Mouse (Mus musculus) spleen, adult 2 months (tissue): ENCODE results near the gene Ctnnd2. TPM values are rescaled to one million over a fixed set of nuclear protein-coding genes. Genes with fewer than 3 reads are reported as not detected.

Experiments used
- DNase-seq, 2 experiments: peaks; one replicate each; pipeline versions ENCODE4 v3.0.0 to v3.0.0-alpha.2; 2012 to 2021; ENCODE audit warnings: low spot score in 2 of 2, low read depth in 1 of 2
- H3K27ac ChIP-seq: fragments of 200-500 bp; 2 replicates; pipeline ENCODE4 v1.5.1; 2012; ENCODE audit warnings: low read length, inconsistent platforms; ENCODE audit not compliant: insufficient read depth
- H3K27me3 ChIP-seq: fragments of 200-500 bp; 2 replicates; pipeline ENCODE4 v1.6.1; 2012; ENCODE audit warnings: mild to moderate bottlenecking, moderate library complexity, low read length, inconsistent platforms; ENCODE audit not compliant: control insufficient read depth, insufficient read depth
- H3K36me3 ChIP-seq: fragments of 200-500 bp; 2 replicates; pipeline ENCODE4 v1.6.1; 2012; ENCODE audit warnings: mild to moderate bottlenecking, low read length, inconsistent platforms; ENCODE audit not compliant: control insufficient read depth, insufficient read depth
- H3K4me1 ChIP-seq: fragments of 200-500 bp; 2 replicates; pipeline ENCODE4 v1.6.1; 2011; ENCODE audit warnings: inconsistent platforms; ENCODE audit not compliant: control insufficient read depth, insufficient read depth, insufficient read length
- H3K4me3 ChIP-seq: fragments of 200-500 bp; 2 replicates; pipeline ENCODE4 v1.5.1; 2011; ENCODE audit warnings: mild to moderate bottlenecking, inconsistent platforms; ENCODE audit not compliant: insufficient read depth, insufficient read length; ENCODE audit errors: extremely low read depth
- CTCF ChIP-seq: fragments of 200-500 bp; IDR thresholded peaks from 2 replicates; pipeline ENCODE4 v1.5.1; 2011; ENCODE audit warnings: mild to moderate bottlenecking, inconsistent platforms; ENCODE audit not compliant: insufficient read depth, insufficient read length, insufficient replicate concordance; ENCODE audit errors: extremely low read depth
- POLR2A ChIP-seq: fragments of 200-500 bp; IDR thresholded peaks from 2 replicates; pipeline ENCODE4 v1.6.1; 2011; ENCODE audit warnings: low read depth, low read length, inconsistent platforms
- WGBS: fragments of 180-500 bp; shearing (Covaris S2); methylation state at CpG from one replicate; pipeline ENCODE4 v1.1.7; 2018; 5-methylcytosine and 5-hydroxymethylcytosine counted together
- polyA plus RNA-seq: library from polyadenylated mRNA; depleted of rRNA; stranded (reverse); fragments of >200 nt; gene quantifications from 2 replicates; pipeline ENCODE4 v1.2.3, GENCODE M21; 2012

Gene Ctnnd2
- polyA plus RNA-seq, 1 experiment, result 1.2 TPM

DNA sequence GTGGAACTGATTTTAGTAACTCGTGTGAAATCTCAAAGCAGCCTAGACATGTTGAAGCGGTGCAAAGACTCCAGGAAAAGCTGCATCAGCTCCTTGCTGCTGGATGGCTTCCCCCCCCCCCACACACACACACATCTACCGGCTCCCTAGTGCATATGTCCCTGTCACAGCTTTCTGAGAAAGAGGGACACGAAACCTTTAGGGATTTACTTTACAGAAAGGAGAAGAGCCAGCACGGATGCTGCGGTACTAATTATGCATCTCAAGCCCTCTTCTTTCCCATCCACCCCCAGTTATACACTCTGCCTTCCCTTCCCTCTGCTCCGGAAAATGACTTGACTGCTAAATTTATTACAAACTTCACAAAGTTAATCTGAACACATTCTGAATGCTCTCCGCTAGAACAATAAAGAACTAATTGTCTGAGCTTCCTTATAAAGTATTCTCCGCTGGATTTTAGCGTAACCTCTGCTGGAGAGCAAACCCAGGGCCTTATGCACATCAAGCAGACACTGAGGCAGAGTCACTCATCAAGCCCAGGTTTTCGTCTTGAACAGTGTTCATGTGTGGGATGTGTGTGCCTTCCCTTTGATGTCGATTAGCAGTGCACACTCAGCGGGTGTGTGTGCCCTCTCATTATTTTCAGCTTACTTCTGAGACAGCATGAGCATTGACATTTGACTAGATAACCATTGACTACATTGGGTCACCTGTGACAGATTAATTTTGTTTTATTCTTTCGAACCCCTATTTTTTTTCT lies 510.1 kb downstream of the Ctnnd2 start:
- WGBS, result 89% methylated on average over 14 of the region's 14 CpGs
- H3K27me3 ChIP-seq, result no peaks in the 10 kb centered on the region
- no peak for DNase-seq
- H3K36me3 ChIP-seq, result no peaks in the 10 kb centered on the region
- TF ChIP-seq CTCF, result no peak
- no peak for TF ChIP-seq POLR2A
- no peak overlapping the region for H3K4me3 ChIP-seq
- no peak overlapping the region for H3K27ac ChIP-seq
- no peaks in the 10 kb centered on the region for H3K4me1 ChIP-seq

DNA sequence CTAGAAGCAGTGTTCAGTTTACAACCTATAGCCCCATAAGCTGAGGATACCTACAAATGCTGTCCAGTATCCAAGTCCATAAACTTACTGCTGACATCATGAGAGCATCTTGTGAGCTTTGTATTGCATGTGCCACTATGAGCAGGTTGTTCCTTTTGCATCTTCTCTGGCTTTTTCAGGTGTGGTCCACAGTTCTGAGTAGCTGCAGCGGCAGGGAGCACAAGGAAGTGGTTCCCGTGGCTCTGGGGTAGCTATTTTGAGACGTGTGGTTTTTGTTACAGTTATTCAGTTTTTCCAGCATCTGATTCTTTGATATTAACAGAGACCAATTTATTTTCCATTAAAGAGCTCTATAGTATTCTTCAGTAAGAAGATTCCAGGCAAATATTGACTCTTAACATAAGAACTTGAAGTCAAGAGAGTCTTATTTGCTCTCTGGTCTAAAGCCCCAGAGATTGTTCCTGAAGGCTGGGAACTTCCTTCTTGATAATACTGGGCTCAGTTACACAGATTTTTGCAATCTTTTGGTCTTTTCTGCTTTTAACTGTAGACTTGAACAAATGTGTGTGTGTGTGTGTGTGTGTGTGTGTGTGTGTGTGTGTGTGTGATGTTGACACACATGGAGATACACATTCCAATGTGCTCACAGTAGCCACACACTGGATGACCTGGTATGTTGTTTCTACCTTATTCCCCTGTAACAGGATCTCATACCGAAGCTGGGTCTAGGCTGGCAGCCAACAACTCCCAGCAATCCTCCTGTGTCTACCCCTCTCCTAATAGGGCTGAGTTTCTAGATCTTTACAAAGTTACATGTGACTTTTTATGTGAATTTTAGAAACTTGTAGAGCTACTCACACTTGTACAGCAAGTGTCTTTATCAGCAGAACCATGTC lies 514.1 kb downstream of the Ctnnd2 start:
- Histone ChIP-seq H3K27me3 (no peaks in the 10 kb centered on the region), H3K27ac (no peak overlapping the region), H3K4me1 (no peaks in the 10 kb centered on the region), H3K4me3 (no peak overlapping the region), H3K36me3 (no peaks in the 10 kb centered on the region)
- WGBS, result 17% methylated on average over 4 of the region's 4 CpGs
- TF ChIP-seq POLR2A (no peak), CTCF (no peak)
- DNase-seq, result no peak

DNA sequence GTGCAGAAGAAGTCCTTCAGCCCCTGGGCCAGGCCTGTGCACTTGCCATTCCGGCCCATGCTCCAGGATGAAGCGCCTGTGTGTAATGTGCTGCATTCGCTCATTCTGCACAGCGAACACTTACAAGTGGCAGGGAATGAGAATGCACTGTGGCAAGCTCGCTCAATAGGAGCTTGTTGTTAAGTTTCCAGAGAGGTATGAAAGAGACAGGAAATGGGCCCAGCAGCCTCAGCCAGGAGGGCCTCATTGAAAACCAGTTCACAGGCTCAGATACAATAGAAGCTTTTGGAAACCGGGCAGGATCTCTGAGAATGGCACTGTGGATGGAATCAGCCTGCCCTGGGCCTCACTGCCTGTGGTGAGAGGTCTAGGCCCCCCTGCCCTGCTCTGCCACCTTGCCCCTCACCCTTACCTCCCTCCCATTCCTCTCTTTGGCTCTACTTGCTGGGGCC lies 521.4 kb downstream of the Ctnnd2 start:
- WGBS, result 81% methylated on average over 6 of the region's 6 CpGs
- Histone ChIP-seq H3K27ac (no peak overlapping the region), H3K4me1 (no peaks in the 10 kb centered on the region), H3K4me3 (no peak overlapping the region), H3K27me3 (no peaks in the 10 kb centered on the region), H3K36me3 (no peaks in the 10 kb centered on the region)
- no peak for TF ChIP-seq CTCF
- TF ChIP-seq POLR2A, result no peak
- no peak for DNase-seq

DNA sequence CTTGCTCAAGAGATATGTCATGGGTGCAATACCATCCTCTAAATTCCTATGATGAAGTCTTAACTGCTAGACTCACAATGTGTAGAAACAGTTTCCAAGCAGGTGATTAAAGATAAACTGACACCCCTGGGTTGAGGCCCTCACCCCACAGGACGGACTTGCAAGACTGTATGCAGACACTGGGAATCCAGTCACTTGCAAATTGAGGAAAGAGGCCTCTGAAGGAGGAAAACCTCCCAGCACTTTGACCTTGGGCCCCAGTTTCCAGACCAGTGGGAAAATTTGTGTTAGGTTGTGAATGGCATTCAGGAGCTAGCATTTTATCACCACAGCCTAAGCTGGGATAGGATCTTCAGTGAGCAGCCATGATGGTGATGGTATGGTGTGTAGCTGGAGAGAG lies 521.9 kb downstream of the Ctnnd2 start:
- Histone ChIP-seq H3K4me3 (no peak overlapping the region), H3K36me3 (no peaks in the 10 kb centered on the region), H3K27me3 (no peaks in the 10 kb centered on the region), H3K4me1 (no peaks in the 10 kb centered on the region), H3K27ac (no peak overlapping the region)
- 90% methylated on average over 1 of the region's 1 CpGs for WGBS
- TF ChIP-seq CTCF (no peak), POLR2A (no peak)
- DNase-seq, result no peak

DNA sequence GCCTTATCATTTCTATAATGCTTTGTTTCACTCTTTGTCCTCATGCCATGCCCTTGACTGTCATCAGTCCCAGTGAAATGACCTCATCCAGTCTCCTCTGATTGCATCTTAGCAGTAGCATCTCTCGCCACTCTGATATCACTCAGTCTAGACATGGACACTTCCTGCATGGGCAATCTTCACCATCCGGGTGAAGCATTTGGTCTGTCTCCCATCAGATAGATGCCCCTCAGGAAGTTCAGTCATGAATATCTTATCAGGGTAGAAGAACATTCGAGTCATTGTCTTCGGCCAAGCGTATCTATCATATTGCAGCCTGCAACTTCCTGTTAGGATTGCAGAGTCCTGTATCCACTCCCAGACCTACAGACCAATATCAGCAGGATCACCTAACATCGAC lies 523.5 kb downstream of the Ctnnd2 start:
- no peak for DNase-seq
- H3K27ac ChIP-seq, result no peak overlapping the region
- no peak for TF ChIP-seq CTCF
- no peak for TF ChIP-seq POLR2A
- no peaks in the 10 kb centered on the region for H3K4me1 ChIP-seq
- 82% methylated on average over 6 of the region's 6 CpGs for WGBS
- no peaks in the 10 kb centered on the region for H3K36me3 ChIP-seq
- H3K27me3 ChIP-seq, result no peaks in the 10 kb centered on the region
- H3K4me3 ChIP-seq, result no peak overlapping the region

- WGBS, result 74% methylated on average over 5 of the region's 5 CpGs
- no peaks in the 10 kb centered on the region for H3K36me3 ChIP-seq
- no peak for DNase-seq
- no peak overlapping the region for H3K27ac ChIP-seq
- TF ChIP-seq CTCF (no peak), POLR2A (no peak)
- no peak overlapping the region for H3K4me3 ChIP-seq
- H3K27me3 ChIP-seq, result no peaks in the 10 kb centered on the region
- H3K4me1 ChIP-seq, result no peaks in the 10 kb centered on the region
These were observed 525.0 kb downstream of the Ctnnd2 start for GRCm38 (mm10) chr15:30697356-30697755.
